Mouse (Mus musculus) ES-E14 (cell line): ENCODE measurements around the gene Ccl24. TPM values are rescaled to one million over a fixed set of nuclear protein-coding genes. Genes with fewer than 3 reads are reported as not detected.

Experiments
- DNase-seq: peaks from one replicate; pipeline ENCODE4 v3.0.0-alpha.2; 2013; ENCODE audit warnings: low read depth, low spot score
- H3K27ac ChIP-seq: 2 replicates; pipeline ENCODE4 v1.5.1; 2012; ENCODE audit warnings: low read depth, mild to moderate bottlenecking, low read length, moderate library complexity, mixed read lengths; ENCODE audit not compliant: poor library complexity, insufficient read depth, severe bottlenecking
- H3K36me3 ChIP-seq: 2 replicates; pipeline ENCODE4 v1.6.1; 2012; ENCODE audit warnings: mild to moderate bottlenecking, low read length, moderate library complexity, mixed read lengths; ENCODE audit not compliant: control insufficient read depth, poor library complexity, insufficient read depth, severe bottlenecking
- H3K4me1 ChIP-seq, 2 experiments: fragments of 150-350 bp in 1 of 2; sonication (generic) in 1 of 2; 2 replicates each; pipeline ENCODE4 v1.6.1; 2012; ENCODE audit warnings: low read length in 2 of 2, mild to moderate bottlenecking in 1 of 2, mixed read lengths in 1 of 2; ENCODE audit not compliant: control insufficient read depth in 2 of 2, insufficient read depth in 2 of 2, poor library complexity in 1 of 2
- H3K4me3 ChIP-seq, 2 experiments: fragments of 150-350 bp in 1 of 2; sonication (generic) in 1 of 2; 2 replicates each; pipeline ENCODE4 v1.5.1; 2012; ENCODE audit warnings: low read length in 2 of 2, low read depth in 1 of 2, mild to moderate bottlenecking in 1 of 2, mixed read lengths in 1 of 2; ENCODE audit not compliant: insufficient read depth in 1 of 2, poor library complexity in 1 of 2, severe bottlenecking in 1 of 2
- H3K9ac ChIP-seq: 2 replicates; pipeline ENCODE4 v1.6.1; 2012; ENCODE audit warnings: low read depth, mild to moderate bottlenecking, low read length, mixed read lengths; ENCODE audit not compliant: poor library complexity, insufficient read depth, severe bottlenecking
- H3K9me3 ChIP-seq: fragments of 150-350 bp; sonication (generic); 2 replicates; pipeline ENCODE4 v1.6.1; 2012; ENCODE audit warnings: low read depth, mild to moderate bottlenecking, low read length; ENCODE audit not compliant: control insufficient read depth, insufficient read depth
- CHD2 ChIP-seq: IDR thresholded peaks from 2 replicates; pipeline ENCODE4 v1.6.1; 2014; ENCODE audit warnings: mild to moderate bottlenecking, low read depth, low read length, inconsistent platforms
- HCFC1 ChIP-seq: IDR thresholded peaks from 2 replicates; pipeline ENCODE4 v1.6.1; 2012; ENCODE audit warnings: low read length, inconsistent platforms, borderline replicate concordance; ENCODE audit not compliant: insufficient read depth
- MAFK ChIP-seq: IDR thresholded peaks from 2 replicates; pipeline ENCODE4 v1.6.1; 2014; ENCODE audit warnings: mild to moderate bottlenecking, low read depth, low read length, inconsistent platforms; ENCODE audit not compliant: insufficient read depth
- ZC3H11A ChIP-seq: IDR thresholded peaks from 2 replicates; pipeline ENCODE4 v1.6.1; 2012; ENCODE audit warnings: low read depth, mild to moderate bottlenecking, inconsistent platforms, low read length, borderline replicate concordance
- ZNF384 ChIP-seq: IDR thresholded peaks from 2 replicates; pipeline ENCODE4 v1.6.1; 2012; ENCODE audit warnings: low read depth, low read length, inconsistent platforms
- in situ Hi-C, 2 experiments: fragments of 600-800 bp; cut with MboI; formaldehyde crosslinking; loops; one replicate each; pipeline ENCODE4 v1.15.1; 2025; ENCODE audit warnings: low sequenced_read_pairs in 2 of 2, inconsistent platforms in 1 of 2; ENCODE audit not compliant: unreplicated experiment in 2 of 2
- total RNA-seq: library from RNA; depleted of rRNA; stranded (reverse); fragments of 300-350 nt; gene quantifications from 2 replicates; pipeline ENCODE4 v1.2.3, GENCODE M21; 2012

Ccl24 gene
- total RNA-seq, 1 experiment = not detected

- in situ Hi-C loops = no loop called here
- Histone ChIP-seq H3K4me3 (no peak overlapping the region), H3K27ac (no peak overlapping the region), H3K36me3 (no peaks in the 10 kb centered on the region), H3K9me3 (no peaks in the 10 kb centered on the region), H3K4me1 (no peaks in the 10 kb centered on the region), H3K9ac (no peak overlapping the region)
- TF ChIP-seq HCFC1 = no peak
- TF ChIP-seq ZC3H11A = no peak
- no peak for TF ChIP-seq CHD2
- no peak for TF ChIP-seq ZNF384
- TF ChIP-seq MAFK = no peak
- DNase-seq = no peak
These were observed 12.8 kb upstream of the Ccl24 start for GRCm38 (mm10) chr5:135585691-135586090.

GRCm38 (mm10) chr5:135582330-135582729 is 9.5 kb upstream of the Ccl24 start:
- in situ Hi-C loops = no loop called here
- no peaks in the 10 kb centered on the region for H3K9me3 ChIP-seq
- H3K27ac ChIP-seq = no peak overlapping the region
- no peak overlapping the region for H3K4me3 ChIP-seq
- no peak for DNase-seq
- H3K4me1 ChIP-seq = no peaks in the 10 kb centered on the region
- no peak overlapping the region for H3K9ac ChIP-seq
- TF ChIP-seq HCFC1 (no peak), ZNF384 (no peak), ZC3H11A (no peak), MAFK (no peak), CHD2 (no peak)
- no peaks in the 10 kb centered on the region for H3K36me3 ChIP-seq

- no peak overlapping the region for H3K4me3 ChIP-seq
- no peaks in the 10 kb centered on the region for H3K4me1 ChIP-seq
- no peak for DNase-seq
- H3K27ac ChIP-seq = no peak overlapping the region
- no peaks in the 10 kb centered on the region for H3K9me3 ChIP-seq
- no peaks in the 10 kb centered on the region for H3K36me3 ChIP-seq
- in situ Hi-C loops = no loop called here
- no peak overlapping the region for H3K9ac ChIP-seq
- no peak for TF ChIP-seq ZC3H11A
- TF ChIP-seq HCFC1 = no peak
- TF ChIP-seq MAFK = no peak
- no peak for TF ChIP-seq ZNF384
- no peak for TF ChIP-seq CHD2
These were observed 6.5 kb upstream of the Ccl24 start for GRCm38 (mm10) chr5:135579331-135579751.

GRCm38 (mm10) chr5:135576055-135576454 is 3.2 kb upstream of the Ccl24 start:
- H3K27ac ChIP-seq = no peak overlapping the region
- in situ Hi-C loops = no loop called here
- H3K9ac ChIP-seq = no peak overlapping the region
- no peaks in the 10 kb centered on the region for H3K4me1 ChIP-seq
- H3K36me3 ChIP-seq = no peaks in the 10 kb centered on the region
- H3K4me3 ChIP-seq = no peak overlapping the region
- H3K9me3 ChIP-seq = no peaks in the 10 kb centered on the region
- no peak for DNase-seq
- TF ChIP-seq CHD2 (no peak), HCFC1 (no peak), ZC3H11A (no peak), MAFK (no peak), ZNF384 (no peak)

- Histone ChIP-seq H3K9me3 (no peaks in the 10 kb centered on the region), H3K4me1 (no peaks in the 10 kb centered on the region), H3K36me3 (no peaks in the 10 kb centered on the region), H3K4me3 (no peak overlapping the region), H3K27ac (no peak overlapping the region), H3K9ac (no peak overlapping the region)
- in situ Hi-C loops = no loop called here
- TF ChIP-seq CHD2 (no peak), MAFK (peak; percentile 82)
- no peak for DNase-seq
These were observed 4.2 kb downstream of the Ccl24 start for GRCm38 (mm10) chr5:135568698-135569097.
